Mouse (Mus musculus) lung, embryonic 14.5 days (tissue): Measurements from ENCODE around the gene Exosc10. TPM values are rescaled to one million over a fixed set of nuclear protein-coding genes. Genes with fewer than 3 reads are reported as not detected.

Experiments
- ATAC-seq: fragments of 200-750 bp; cut with Nextera tagmentation; 2 replicates; pipeline ENCODE4 v1.8.0; 2017; ENCODE audit warnings: mild to moderate bottlenecking, moderate TSS enrichment, moderate library complexity; ENCODE audit not compliant: insufficient read depth
- DNase-seq: peaks from one replicate; pipeline ENCODE4 v3.0.0-alpha.2; 2015
- H3K27ac ChIP-seq: fragments of 300-500 bp; sonication (generic); 2 replicates; pipeline ENCODE4 v1.5.1; 2014; ENCODE audit warnings: low read depth, mild to moderate bottlenecking, moderate library complexity
- H3K27me3 ChIP-seq: fragments of 300-500 bp; sonication (generic); 2 replicates; pipeline ENCODE4 v1.6.1; 2014; ENCODE audit warnings: low read length, control low read depth; ENCODE audit not compliant: insufficient read depth
- H3K36me3 ChIP-seq: fragments of 300-500 bp; sonication (generic); 2 replicates; pipeline ENCODE4 v1.6.1; 2014; ENCODE audit warnings: control low read depth; ENCODE audit not compliant: insufficient read depth
- H3K4me1 ChIP-seq: fragments of 300-500 bp; sonication (generic); 2 replicates; pipeline ENCODE4 v1.6.1; 2014; ENCODE audit warnings: antibody characterized with exemption, control low read depth; ENCODE audit not compliant: insufficient read depth
- H3K4me2 ChIP-seq: fragments of 300-500 bp; sonication (generic); 2 replicates; pipeline ENCODE4 v1.6.1; 2014; ENCODE audit warnings: mild to moderate bottlenecking
- H3K4me3 ChIP-seq: fragments of 300-500 bp; sonication (generic); 2 replicates; pipeline ENCODE4 v1.5.1; 2014; ENCODE audit warnings: low read depth, low read length
- H3K9ac ChIP-seq: fragments of 300-500 bp; sonication (generic); 2 replicates; pipeline ENCODE4 v1.6.1; 2014
- H3K9me3 ChIP-seq: fragments of 300-500 bp; sonication (generic); 2 replicates; pipeline ENCODE4 v1.6.1; 2016; ENCODE audit warnings: low read depth, low read length, control low read depth
- CTCF ChIP-seq: IDR thresholded peaks from 2 replicates; pipeline ENCODE4 v1.5.1; 2016; ENCODE audit warnings: antibody characterized with exemption, low read depth
- WGBS: fragments of 180-500 bp; shearing (Covaris S2); extraction: QIAGEN DNeasy Blood & Tissue Kit; methylation state at CpG from one replicate; pipeline ENCODE4 v1.1.7; 2014; 5-methylcytosine and 5-hydroxymethylcytosine counted together
- polyA plus RNA-seq: library from polyadenylated mRNA; unstranded; fragments of >200 nt; fragmentation: Nextera tagmentation; extraction: Ambion mirVana; gene quantifications from 2 replicates; pipeline ENCODE4 v1.2.1, GENCODE M21; 2014

Gene Exosc10
- polyA plus RNA-seq, 1 experiment from 2014 or later = 104 TPM

DNA sequence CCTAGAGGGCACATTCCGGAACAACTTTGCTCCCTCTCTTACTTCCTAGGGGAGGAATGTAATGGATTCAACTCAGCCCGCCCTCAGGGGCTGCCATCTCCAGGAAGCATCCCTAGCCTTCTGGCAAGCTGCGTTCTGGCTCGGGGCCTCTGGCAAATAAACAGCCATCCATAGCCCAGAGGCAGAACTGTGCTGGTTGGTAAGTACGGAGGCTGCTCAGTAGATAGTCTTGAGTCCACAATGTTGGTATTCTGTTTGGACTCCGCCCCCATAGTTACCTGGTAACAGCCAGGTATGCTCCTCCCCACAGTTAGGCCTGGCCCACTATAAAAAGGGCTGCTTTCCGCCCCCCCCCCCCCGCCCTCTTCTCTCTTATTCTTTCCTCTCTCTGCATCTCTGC, 31.3 kb downstream of the Exosc10 start:
- ATAC-seq = no peak
- H3K4me1 ChIP-seq = 0 out of 2 replicates have a peak, but pooled peaks cover 4% of the 10 kb centered on the region

DNA sequence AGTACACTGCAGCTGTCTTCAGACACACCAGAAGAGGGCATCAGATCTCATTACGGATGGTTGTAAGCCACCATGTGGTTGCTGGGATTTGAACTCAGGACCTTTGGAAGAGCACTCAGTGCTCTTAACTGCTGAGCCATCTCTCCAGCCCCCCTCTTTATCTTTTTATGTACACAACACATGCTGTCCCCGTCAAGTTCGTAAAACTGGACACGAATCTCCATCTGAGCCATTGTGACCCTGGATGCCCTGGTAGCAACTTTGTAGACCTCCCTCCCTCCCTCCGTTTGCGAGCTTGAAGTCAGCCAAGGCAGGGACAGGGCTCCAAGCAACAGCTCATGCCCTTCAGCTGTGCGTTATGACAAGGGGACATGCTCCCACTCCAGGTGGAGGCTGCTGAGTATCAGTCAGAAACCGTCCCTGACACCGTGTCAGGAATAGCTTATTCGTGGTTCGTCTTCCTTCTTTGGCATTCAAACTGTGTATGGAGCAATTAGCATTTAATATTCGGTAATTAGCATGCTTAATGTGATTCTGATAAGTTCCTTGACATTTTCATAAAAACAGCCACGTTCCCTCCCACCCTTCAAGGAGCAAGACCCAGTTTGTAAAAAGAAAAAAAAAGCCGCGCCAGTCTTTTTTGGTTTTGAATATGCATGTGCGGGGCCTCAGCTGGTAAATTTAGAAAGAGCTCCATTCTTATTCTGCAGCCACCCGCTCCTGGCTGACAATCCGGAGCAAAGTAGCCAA, 32.4 kb downstream of the Exosc10 start:
- H3K27me3 ChIP-seq = no peaks in the 10 kb centered on the region
- H3K36me3 ChIP-seq = peaks cover 29% of the 10 kb centered on the region
- peak overlapping the region; percentile 96 for H3K4me3 ChIP-seq
- 0 out of 2 replicates have a peak, but pooled peaks cover 4% of the 10 kb centered on the region for H3K4me1 ChIP-seq
- H3K27ac ChIP-seq = peak overlapping the region; percentile 82
- 4% methylated on average over 18 of the region's 18 CpGs for WGBS
- H3K4me2 ChIP-seq = peak overlapping the region; percentile 92
- ATAC-seq (no peak), DNase-seq (peak; percentile 57)
- H3K9me3 ChIP-seq = no peaks in the 10 kb centered on the region
- no peak for TF ChIP-seq CTCF
- H3K9ac ChIP-seq = peak overlapping the region; percentile 52

More for the DNA sequence above, 31.3 kb downstream of the Exosc10 start:
- DNase-seq = peak; percentile 50
- Histone ChIP-seq H3K9me3 (no peaks in the 10 kb centered on the region), H3K4me3 (no peak overlapping the region), H3K9ac (no peak overlapping the region), H3K27me3 (no peaks in the 10 kb centered on the region), H3K27ac (no peak overlapping the region), H3K4me2 (peak overlapping the region; percentile 36), H3K36me3 (peaks cover 18% of the 10 kb centered on the region)
- no peak for TF ChIP-seq CTCF
- WGBS = 60% methylated on average over 6 of the region's 8 CpGs

DNA sequence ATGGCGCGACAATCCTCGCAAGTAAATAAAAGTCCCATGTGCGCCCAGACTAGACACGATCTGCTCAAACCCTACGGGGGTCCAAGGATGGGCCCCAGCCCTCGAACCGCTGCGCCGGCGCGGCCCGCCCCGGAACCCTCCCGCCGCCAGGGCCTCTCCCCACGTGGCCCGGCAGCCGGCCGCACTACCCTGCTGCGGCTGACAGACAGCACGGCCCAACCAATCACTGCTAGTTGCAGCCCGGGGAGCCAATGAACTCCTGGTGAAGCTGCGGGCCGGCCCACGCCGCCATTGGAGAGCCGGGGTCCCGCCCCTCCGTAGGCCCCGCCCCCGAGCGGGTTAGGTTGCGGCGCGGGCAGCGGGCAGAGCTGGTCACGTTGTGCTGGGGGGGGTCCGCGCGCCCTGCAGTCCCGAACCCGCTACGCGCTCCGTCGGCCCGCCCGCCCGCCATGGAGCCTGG, 33.0 kb downstream of the Exosc10 start, which contains the start of gene Srm:
Gene Srm, plus strand, starts transcription at position 333 of the 460 bp plus-strand sequence.
- WGBS = under 1% methylated on average over 48 of the region's 50 CpGs
- H3K27ac ChIP-seq = peak within 1 kb of the TSS; percentile 82
- no peak for TF ChIP-seq CTCF

DNA sequence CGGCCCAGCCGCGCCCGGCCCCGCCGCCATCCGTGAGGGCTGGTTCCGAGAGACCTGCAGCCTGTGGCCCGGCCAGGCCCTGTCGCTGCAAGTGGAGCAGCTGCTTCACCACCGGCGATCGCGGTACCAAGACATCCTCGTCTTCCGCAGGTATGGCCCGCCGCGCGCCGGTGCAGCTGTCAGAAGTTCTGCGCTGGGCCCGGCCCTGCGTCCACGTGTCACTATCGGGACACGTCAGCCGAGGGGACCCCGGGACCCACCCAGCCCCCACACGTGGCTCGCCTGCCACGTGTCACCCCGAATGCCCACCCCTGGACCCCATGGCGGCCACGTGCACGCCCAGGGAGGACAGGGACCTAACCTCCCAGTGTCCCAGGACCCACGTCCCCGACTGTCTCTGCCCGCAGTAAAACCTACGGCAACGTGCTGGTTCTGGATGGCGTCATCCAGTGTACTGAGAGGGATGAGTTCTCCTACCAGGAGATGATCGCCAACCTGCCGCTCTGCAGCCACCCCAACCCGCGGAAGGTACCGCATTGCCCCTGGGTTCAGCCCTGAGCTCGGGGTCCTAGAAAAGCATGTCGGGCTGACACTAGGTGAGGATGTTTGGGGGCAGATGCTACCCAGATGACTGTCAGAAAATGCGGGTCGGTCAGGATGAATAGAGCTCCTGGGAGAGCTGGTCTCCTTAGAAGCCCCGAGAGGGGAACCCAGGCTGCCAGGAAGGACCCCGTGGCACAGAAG, 33.6 kb downstream of the Exosc10 start:
- H3K4me2 ChIP-seq = peak overlapping the region; percentile 92
- peak; percentile 53 for DNase-seq
- WGBS = under 1% methylated on average over 53 of the region's 53 CpGs

More for the DNA sequence above, 33.0 kb downstream of the Exosc10 start, which contains the start of gene Srm:
- DNase-seq = peak; percentile 98
- Histone ChIP-seq H3K27me3 (no peaks in the 10 kb centered on the region), H3K4me3 (peak within 1 kb of the TSS; percentile 96), H3K4me2 (peak within 1 kb of the TSS; percentile 92), H3K9ac (peak within 1 kb of the TSS; percentile 85), H3K9me3 (no peaks in the 10 kb centered on the region), H3K4me1 (0 out of 2 replicates have a peak, but pooled peaks cover 4% of the 10 kb centered on the region), H3K36me3 (peaks cover 35% of the 10 kb centered on the region)
- peak; percentile 99 for ATAC-seq

DNA sequence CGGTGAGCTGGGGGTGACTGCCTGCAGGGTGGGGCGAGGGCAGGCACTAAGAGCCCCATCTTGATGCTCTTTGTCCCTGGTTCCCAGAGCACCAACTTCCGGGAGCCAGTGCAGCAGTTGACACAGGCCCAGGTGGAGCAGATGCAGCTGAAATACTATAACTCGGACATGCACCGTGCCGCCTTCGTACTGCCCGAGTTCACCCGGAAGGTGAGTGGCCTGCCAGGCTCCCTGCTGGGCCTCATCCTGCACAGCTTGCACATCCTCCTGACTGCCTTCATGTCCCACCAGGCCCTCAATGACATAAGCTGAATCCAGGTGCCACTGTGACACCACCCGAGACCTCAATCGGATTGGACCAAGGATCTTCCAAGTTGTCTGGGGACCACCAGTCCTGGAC, 35.8 kb downstream of the Exosc10 start:
- Histone ChIP-seq H3K36me3 (peaks cover 58% of the 10 kb centered on the region), H3K9me3 (no peaks in the 10 kb centered on the region), H3K27ac (no peak overlapping the region), H3K4me3 (no peak overlapping the region), H3K9ac (no peak overlapping the region), H3K27me3 (no peaks in the 10 kb centered on the region), H3K4me2 (no peak overlapping the region), H3K4me1 (0 out of 2 replicates have a peak, but pooled peaks cover 4% of the 10 kb centered on the region)
- ATAC-seq (no peak), DNase-seq (no peak)
- 90% methylated on average over 11 of the region's 11 CpGs for WGBS
- TF ChIP-seq CTCF = no peak

More for the DNA sequence above, 33.6 kb downstream of the Exosc10 start:
- H3K27ac ChIP-seq = peak overlapping the region; percentile 46; the same call in 1 of the 2 replicates
- ATAC-seq = peak; percentile 51; the same call in 1 of the 2 replicates
- peak overlapping the region; percentile 96 for H3K4me3 ChIP-seq
- no peak for TF ChIP-seq CTCF
- peak overlapping the region; percentile 85 for H3K9ac ChIP-seq
- 0 out of 2 replicates have a peak, but pooled peaks cover 4% of the 10 kb centered on the region for H3K4me1 ChIP-seq
- H3K9me3 ChIP-seq = no peaks in the 10 kb centered on the region
- peaks cover 41% of the 10 kb centered on the region for H3K36me3 ChIP-seq
- no peaks in the 10 kb centered on the region for H3K27me3 ChIP-seq

DNA sequence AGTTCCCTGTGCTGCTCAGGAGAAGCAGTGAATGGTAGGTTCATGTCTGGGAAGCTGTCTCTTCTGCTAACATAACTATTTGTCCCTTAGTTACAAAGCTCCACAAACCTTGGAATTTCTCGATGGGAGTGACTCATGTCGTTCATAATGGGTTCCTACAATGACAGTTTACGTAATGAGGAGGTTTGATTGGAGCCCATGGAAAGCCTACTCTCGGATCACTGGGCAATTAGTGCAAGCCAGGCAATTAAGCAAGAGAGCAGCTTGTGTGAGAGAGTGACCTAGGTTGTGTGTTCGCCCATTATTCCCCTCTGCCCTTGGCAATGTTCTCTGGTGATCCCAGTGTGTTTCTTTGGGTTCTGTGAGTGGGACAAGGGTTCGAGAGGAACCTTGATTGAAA, 37.7 kb downstream of the Exosc10 start:
- H3K9ac ChIP-seq = no peak overlapping the region
- DNase-seq (no peak), ATAC-seq (no peak)
- H3K27me3 ChIP-seq = no peaks in the 10 kb centered on the region
- WGBS = 86% methylated on average over 6 of the region's 6 CpGs
- H3K4me1 ChIP-seq = 0 out of 2 replicates have a peak, but pooled peaks cover 4% of the 10 kb centered on the region
- no peak overlapping the region for H3K4me2 ChIP-seq
- no peaks in the 10 kb centered on the region for H3K9me3 ChIP-seq
- peaks cover 62% of the 10 kb centered on the region for H3K36me3 ChIP-seq
- TF ChIP-seq CTCF = no peak
- no peak overlapping the region for H3K4me3 ChIP-seq
- H3K27ac ChIP-seq = no peak overlapping the region
